Comparison of ENCODE assay signal across 8 mouse cellular contexts in the genomic region with DNA sequence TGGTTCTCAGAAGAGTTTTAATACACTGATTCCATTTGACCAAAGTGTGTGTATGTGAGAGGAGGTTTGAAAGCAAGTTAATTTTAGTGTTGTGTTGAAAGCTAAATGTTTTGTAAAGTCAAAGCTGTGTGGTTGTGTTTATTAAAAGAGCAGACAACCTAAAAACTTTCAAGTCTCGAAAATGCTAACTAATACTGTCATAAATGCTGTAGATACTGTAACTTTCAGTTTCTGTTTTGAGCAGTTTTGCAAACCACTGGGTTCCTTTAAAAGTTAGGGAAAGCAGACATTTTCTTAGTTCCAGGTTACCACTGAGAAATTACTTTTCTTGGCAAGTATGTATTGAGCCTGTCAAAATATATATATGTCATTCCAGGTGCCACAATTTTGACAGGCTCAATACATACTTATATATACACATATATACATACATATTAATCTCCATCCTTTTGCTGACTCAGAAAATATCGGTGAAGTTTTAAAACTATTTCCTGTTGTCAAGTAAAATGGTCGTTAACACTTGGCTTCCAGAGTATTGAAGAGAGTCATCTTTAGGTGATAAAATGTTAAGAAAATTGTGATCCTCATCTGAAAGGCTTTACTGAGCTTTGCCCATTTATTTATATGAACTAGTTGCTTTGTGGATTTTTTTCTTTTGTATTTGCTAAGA. TPM values are rescaled to one million over a fixed set of nuclear protein-coding genes. Genes with fewer than 3 reads are reported as not detected.
DNase-seq lines count a peak whose midpoint lies in the region; ATAC-seq and TF ChIP-seq lines count a peak whose summit lies in the region.

No protein-coding gene starts in this region.

- peaks cover 15% of the 10 kb centered on the region for H3K36me3 ChIP-seq in intestine, embryonic 14.5 days (ENCODE audit: control insufficient read depth, insufficient read depth, low read length)
- peaks cover 9% of the 10 kb centered on the region for H3K36me3 ChIP-seq in neural tube, embryonic 12.5 days

- H3K9ac ChIP-seq in intestine, embryonic 14.5 days (ENCODE audit: low read length) = peak overlapping the region; percentile 90
- peak overlapping the region; percentile 83 for H3K9ac ChIP-seq in neural tube, embryonic 12.5 days

- peak overlapping the region; percentile 69 for H3K4me2 ChIP-seq in intestine, embryonic 14.5 days (ENCODE audit: low read length)
- peak overlapping the region; percentile 72 for H3K4me2 ChIP-seq in neural tube, embryonic 12.5 days (replicated peaks)

- peaks cover 9% of the 10 kb centered on the region; the same call in 1 of the 2 replicates for H3K4me1 ChIP-seq in intestine, embryonic 14.5 days (replicated peaks; ENCODE audit: control insufficient read depth, insufficient read depth, low read length)
- H3K4me1 ChIP-seq in neural tube, embryonic 12.5 days = peaks cover 13% of the 10 kb centered on the region

- DNase-seq in layer of hippocampus, adult 2 months (ENCODE audit: low spot score in 2 of 2) = no peak
- no peak for DNase-seq in layer of hippocampus, adult 9-11 months
- peak; percentile 15 for DNase-seq in c-Kit-negative CD71-positive TER-119-positive erythroid progenitor cells, embryonic 14.5 days (ENCODE audit: low read depth, low spot score)
- DNase-seq in intestine, embryonic 14.5 days (ENCODE audit: low spot score) = no peak
- DNase-seq in right cerebral cortex, postnatal 14 days = no peak
- DNase-seq in urinary bladder, adult 18-20 months (ENCODE audit: low spot score in 2 of 2) = no peak

- no peaks in the 10 kb centered on the region for H3K9me3 ChIP-seq in intestine, embryonic 14.5 days (ENCODE audit: control insufficient read depth, low read length)
- no peaks in the 10 kb centered on the region for H3K9me3 ChIP-seq in neural tube, embryonic 12.5 days

- TF ChIP-seq CTCF in layer of hippocampus, adult 2 months (conservative IDR thresholded peaks at IDR 0.05) = no peak

- ATAC-seq in intestine, embryonic 14.5 days (replicated peaks; ENCODE audit: low FRiP score, low TSS enrichment, low read depth) = no peak
- ATAC-seq in neural tube, embryonic 12.5 days (ENCODE audit: low FRiP score, low read depth) = no peak
- ATAC-seq in monocyte, adult 5-6 weeks (replicated peaks; ENCODE audit: insufficient number of reproducible peaks, low FRiP score, low TSS enrichment, poor library complexity, severe bottlenecking) = no peak

- peak overlapping the region; percentile 99 for H3K4me3 ChIP-seq in layer of hippocampus, adult 2 months
- peak overlapping the region; percentile 94 for H3K4me3 ChIP-seq in intestine, embryonic 14.5 days (ENCODE audit: low read depth, low read length)
- H3K4me3 ChIP-seq in neural tube, embryonic 12.5 days = peak overlapping the region; percentile 94

- peak overlapping the region; percentile 87 for H3K27ac ChIP-seq in layer of hippocampus, adult 2 months
- H3K27ac ChIP-seq in intestine, embryonic 14.5 days (ENCODE audit: low read depth) = no peak overlapping the region
- H3K27ac ChIP-seq in neural tube, embryonic 12.5 days = no peak overlapping the region

- no peaks in the 10 kb centered on the region for H3K27me3 ChIP-seq in intestine, embryonic 14.5 days (replicated peaks; ENCODE audit: control insufficient read depth, insufficient read depth, low read length)
- no peaks in the 10 kb centered on the region for H3K27me3 ChIP-seq in neural tube, embryonic 12.5 days (replicated peaks)

- WGBS in intestine, embryonic 14.5 days = 68% methylated on average over 3 of the region's 3 CpGs
- WGBS in neural tube, embryonic 12.5 days = 78% methylated on average over 3 of the region's 3 CpGs

RNA-seq across cellular contexts. Expression of gene Psma5, which starts 1.2 kb away (rescaled TPM):
- 10 to 100 TPM; 68.2 to 76.8 TPM for total RNA-seq in layer of hippocampus, adult 2 months (2021)
- polyA plus RNA-seq in intestine, embryonic 14.5 days (2014; fragmentation: Nextera tagmentation; extraction: Ambion mirVana) = 319 and 324 TPM in 2 replicates
- polyA plus RNA-seq in neural tube, embryonic 12.5 days (2016; fragmentation: Nextera tagmentation; extraction: Ambion mirVana) = 217 and 226 TPM in 2 replicates
- total RNA-seq in monocyte, adult 5-6 weeks (2017) = 137 to 139 TPM (median 138 TPM) in 3 replicates

RNA-seq across cellular contexts. Expression of gene Sort1, which starts 25.9 kb away (rescaled TPM):
- total RNA-seq in layer of hippocampus, adult 2 months (2021) = 100 to 1,000 TPM; 360 to 361 TPM
- 11.4 and 13.5 TPM in 2 replicates for polyA plus RNA-seq in intestine, embryonic 14.5 days (2014; fragmentation: Nextera tagmentation; extraction: Ambion mirVana)
- 29.0 and 32.7 TPM in 2 replicates for polyA plus RNA-seq in neural tube, embryonic 12.5 days (2016; fragmentation: Nextera tagmentation; extraction: Ambion mirVana)
- 31.6 to 35.5 TPM (median 32.1 TPM) in 3 replicates for total RNA-seq in monocyte, adult 5-6 weeks (2017)

RNA-seq across cellular contexts. Expression of gene Sypl2, which starts 31.5 kb away (rescaled TPM):
- total RNA-seq in layer of hippocampus, adult 2 months (2021) = 1 to 10 TPM; 2.0 to 3.0 TPM
- 0.08 and 0.36 TPM in 2 replicates for polyA plus RNA-seq in intestine, embryonic 14.5 days (2014; fragmentation: Nextera tagmentation; extraction: Ambion mirVana)
- polyA plus RNA-seq in neural tube, embryonic 12.5 days (2016; fragmentation: Nextera tagmentation; extraction: Ambion mirVana) = 0.47 TPM in 2 replicates
- total RNA-seq in monocyte, adult 5-6 weeks (2017) = not detected in 3 replicates

RNA-seq across cellular contexts. Expression of gene Atxn7l2, which starts 47.2 kb away (rescaled TPM):
- total RNA-seq in layer of hippocampus, adult 2 months (2021) = 10 to 100 TPM; 31.9 to 34.6 TPM
- 15.3 and 15.5 TPM in 2 replicates for polyA plus RNA-seq in intestine, embryonic 14.5 days (2014; fragmentation: Nextera tagmentation; extraction: Ambion mirVana)
- polyA plus RNA-seq in neural tube, embryonic 12.5 days (2016; fragmentation: Nextera tagmentation; extraction: Ambion mirVana) = 28.8 and 30.4 TPM in 2 replicates
- total RNA-seq in monocyte, adult 5-6 weeks (2017) = 4.0 to 7.1 TPM (median 6.8 TPM) in 3 replicates

RNA-seq across cellular contexts. Expression of gene Cyb561d1, which starts 57.0 kb away (rescaled TPM):
- total RNA-seq in layer of hippocampus, adult 2 months (2021) = 10 to 100 TPM; 16.3 to 16.8 TPM
- 2.3 and 2.6 TPM in 2 replicates for polyA plus RNA-seq in intestine, embryonic 14.5 days (2014; fragmentation: Nextera tagmentation; extraction: Ambion mirVana)
- polyA plus RNA-seq in neural tube, embryonic 12.5 days (2016; fragmentation: Nextera tagmentation; extraction: Ambion mirVana) = 5.0 and 6.0 TPM in 2 replicates
- total RNA-seq in monocyte, adult 5-6 weeks (2017) = 13.0 to 22.3 TPM (median 15.0 TPM) in 3 replicates
